Mouse (Mus musculus): ENCODE measurements around the gene Clip2.

DNA sequence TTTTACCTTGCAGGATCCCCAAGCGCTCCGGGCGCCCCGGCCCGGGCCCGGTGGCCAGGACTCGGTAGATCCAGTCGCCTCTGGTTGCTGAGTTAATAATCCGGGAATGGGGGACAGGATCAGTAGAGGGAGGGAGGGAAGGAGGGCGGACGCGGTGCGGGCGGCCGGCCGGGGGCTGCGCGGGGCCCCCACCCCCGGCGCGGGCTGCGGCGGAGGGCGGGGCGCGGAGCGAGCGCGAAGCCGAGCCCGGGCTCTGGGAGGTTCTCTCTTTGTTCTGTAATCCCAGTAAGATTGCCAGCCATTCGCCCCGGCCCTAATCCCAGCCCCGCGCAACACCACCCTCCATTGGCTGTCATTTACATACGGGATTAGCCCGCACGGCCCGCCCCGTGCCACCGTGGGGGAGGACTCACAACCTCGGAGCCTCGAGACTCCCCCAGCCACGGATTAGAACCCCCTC is 95.7 kb downstream of the Clip2 start, which contains the start of gene Gtf2ird1:
- TF ChIP-seq POLR2A (IDR thresholded peaks at IDR 0.05; ENCODE audit: borderline replicate concordance, insufficient read depth, low read length): no peak
- no peak for TF ChIP-seq CTCF (IDR thresholded peaks at IDR 0.05; ENCODE audit: borderline replicate concordance, insufficient read depth, low read depth, low read length)
